Mouse (Mus musculus) myocyte (in vitro differentiated cells): Measurements from ENCODE around the gene Doxl2.

ENCODE experiments used
- E2F4 ChIP-seq: IDR thresholded peaks from one replicate; pipeline ENCODE4 v1.6.1; 2011; ENCODE audit warnings: mild to moderate bottlenecking, control low read depth, moderate library complexity; ENCODE audit not compliant: insufficient read depth
- MYOD1 ChIP-seq, 3 experiments: IDR thresholded peaks; one replicate each; pipeline ENCODE4 v1.6.1; 2011; ENCODE audit warnings: control low read depth in 2 of 3, low read depth in 2 of 3, mild to moderate bottlenecking in 2 of 3, moderate library complexity in 1 of 3; ENCODE audit not compliant: insufficient read length in 2 of 3, control insufficient read depth in 1 of 3
- POLR2A ChIP-seq: IDR thresholded peaks from one replicate; pipeline ENCODE4 v1.6.1; 2011; ENCODE audit warnings: low read depth, mild to moderate bottlenecking, control low read depth, moderate library complexity; ENCODE audit not compliant: insufficient read length
- POLR2AphosphoS2 ChIP-seq: IDR thresholded peaks from one replicate; pipeline ENCODE4 v1.6.1; 2011; ENCODE audit warnings: low read depth, control low read depth; ENCODE audit not compliant: insufficient read length
- TCF12 ChIP-seq: IDR thresholded peaks from one replicate; pipeline ENCODE4 v1.6.1; 2011; ENCODE audit warnings: mild to moderate bottlenecking, control low read depth; ENCODE audit not compliant: poor library complexity, insufficient read depth, severe bottlenecking

GRCm38 (mm10) chr6:48967868-48968267 is 6.9 kb upstream of the Doxl2 start:
- no peak for TF ChIP-seq POLR2A
- no peak for TF ChIP-seq MYOD1 (IDR thresholded peaks at IDR 0.05; ENCODE audit: control insufficient read depth in 1 of 3, insufficient read length in 2 of 3, low read depth in 2 of 3)
- no peak for TF ChIP-seq POLR2AphosphoS2
- TF ChIP-seq TCF12: no peak
- TF ChIP-seq E2F4: no peak
